Mouse (Mus musculus) lung, postnatal 0 days (tissue): Measurements from ENCODE around the gene Gm15217. TPM values are rescaled to one million over a fixed set of nuclear protein-coding genes. Genes with fewer than 3 reads are reported as not detected.

Source experiments
- ATAC-seq: fragments of 200-750 bp; cut with Nextera tagmentation; 2 replicates; pipeline ENCODE4 v1.8.0; 2017; ENCODE audit warnings: moderate library complexity
- DNase-seq: peaks from one replicate; pipeline ENCODE4 v3.0.0-alpha.2; 2016; ENCODE audit warnings: low spot score
- H3K27ac ChIP-seq: fragments of 300-500 bp; sonication (generic); 2 replicates; pipeline ENCODE4 v1.5.1; 2014; ENCODE audit warnings: antibody characterized with exemption, mild to moderate bottlenecking, low read length, mixed read lengths
- H3K27me3 ChIP-seq: fragments of 300-500 bp; sonication (generic); replicated peaks from 2 replicates; pipeline ENCODE4 v1.6.1; 2014; ENCODE audit warnings: low read length, mixed read lengths; ENCODE audit not compliant: insufficient read depth
- H3K36me3 ChIP-seq: fragments of 300-500 bp; sonication (generic); 2 replicates; pipeline ENCODE4 v1.6.1; 2014; ENCODE audit warnings: low read length, mixed read lengths; ENCODE audit not compliant: insufficient read depth
- H3K4me1 ChIP-seq: fragments of 300-500 bp; sonication (generic); 2 replicates; pipeline ENCODE4 v1.6.1; 2014; ENCODE audit warnings: antibody characterized with exemption, low read depth, low read length, mixed read lengths; ENCODE audit not compliant: insufficient read depth
- H3K4me2 ChIP-seq: fragments of 300-500 bp; sonication (generic); replicated peaks from 2 replicates; pipeline ENCODE4 v1.6.1; 2014; ENCODE audit warnings: low read depth, mild to moderate bottlenecking, low read length, moderate library complexity, mixed read lengths
- H3K4me3 ChIP-seq: fragments of 300-500 bp; sonication (generic); 2 replicates; pipeline ENCODE4 v1.5.1; 2014; ENCODE audit warnings: low read depth, low read length
- H3K9ac ChIP-seq: fragments of 300-500 bp; sonication (generic); replicated peaks from 2 replicates; pipeline ENCODE4 v1.6.1; 2014; ENCODE audit warnings: low read depth, mild to moderate bottlenecking
- H3K9me3 ChIP-seq: fragments of 300-500 bp; sonication (generic); 2 replicates; pipeline ENCODE4 v1.6.1; 2016; ENCODE audit warnings: low read length, mixed read lengths
- CTCF ChIP-seq: IDR thresholded peaks from 2 replicates; pipeline ENCODE4 v1.5.1; 2016; ENCODE audit warnings: antibody characterized with exemption, mild to moderate bottlenecking
- EP300 ChIP-seq: IDR thresholded peaks from 2 replicates; pipeline ENCODE4 v1.6.1; 2016; ENCODE audit warnings: antibody characterized with exemption, mild to moderate bottlenecking, control low read depth
- WGBS: fragments of 180-500 bp; shearing (Covaris S2); extraction: QIAGEN DNeasy Blood & Tissue Kit; methylation state at CpG from one replicate; pipeline ENCODE4 v1.1.7; 2014; 5-methylcytosine and 5-hydroxymethylcytosine counted together
- polyA plus RNA-seq: library from polyadenylated mRNA; unstranded; fragments of >200 nt; fragmentation: Nextera tagmentation; extraction: Ambion mirVana; gene quantifications from 2 replicates; pipeline ENCODE4 v1.2.1, GENCODE M21; 2015

Gene Gm15217
- polyA plus RNA-seq, 1 experiment from 2014 or later = 0.76 TPM

DNA sequence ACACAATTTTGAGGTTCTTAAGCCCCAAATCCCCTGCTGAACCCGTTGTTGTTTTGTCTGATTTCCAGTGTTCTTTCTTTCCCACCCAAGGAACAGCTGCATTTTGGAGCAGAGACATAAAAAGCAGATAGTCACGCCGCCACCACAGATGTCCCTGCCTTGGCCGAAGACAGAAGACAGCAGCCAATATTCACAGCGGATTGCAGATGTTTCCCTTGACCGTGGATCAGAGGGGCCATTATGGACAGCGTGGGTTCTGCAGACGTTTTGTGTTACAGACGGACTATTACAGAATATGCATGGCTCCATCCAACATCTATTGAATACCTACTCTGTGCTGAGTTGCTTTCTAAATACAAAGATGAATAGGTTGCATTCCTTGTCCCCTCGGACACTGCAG lies 29.8 kb downstream of the Gm15217 start:
- DNase-seq (no peak), ATAC-seq (no peak)
- no peak overlapping the region for H3K4me2 ChIP-seq
- H3K36me3 ChIP-seq = no peaks in the 10 kb centered on the region
- H3K9ac ChIP-seq = no peak overlapping the region
- no peak overlapping the region for H3K4me3 ChIP-seq
- H3K4me1 ChIP-seq = no peaks in the 10 kb centered on the region
- no peak overlapping the region for H3K27ac ChIP-seq
- WGBS = 70% methylated on average over 10 of the region's 10 CpGs
- TF ChIP-seq CTCF (no peak), EP300 (no peak)
- H3K9me3 ChIP-seq = no peaks in the 10 kb centered on the region
- no peaks in the 10 kb centered on the region for H3K27me3 ChIP-seq

- H3K27me3 ChIP-seq = no peaks in the 10 kb centered on the region
- no peak overlapping the region for H3K9ac ChIP-seq
- H3K4me2 ChIP-seq = no peak overlapping the region
- no peak for ATAC-seq
- no peak overlapping the region for H3K4me3 ChIP-seq
- TF ChIP-seq EP300 = no peak
- TF ChIP-seq CTCF = no peak
- WGBS = 62% methylated on average over 4 of the region's 4 CpGs
- no peaks in the 10 kb centered on the region for H3K36me3 ChIP-seq
- no peaks in the 10 kb centered on the region; the same call in 1 of the 2 replicates for H3K9me3 ChIP-seq
- H3K27ac ChIP-seq = no peak overlapping the region
- DNase-seq = no peak
- no peaks in the 10 kb centered on the region for H3K4me1 ChIP-seq
These were observed 31.4 kb downstream of the Gm15217 start for GRCm38 (mm10) chr14:46410557-46411120.

DNA sequence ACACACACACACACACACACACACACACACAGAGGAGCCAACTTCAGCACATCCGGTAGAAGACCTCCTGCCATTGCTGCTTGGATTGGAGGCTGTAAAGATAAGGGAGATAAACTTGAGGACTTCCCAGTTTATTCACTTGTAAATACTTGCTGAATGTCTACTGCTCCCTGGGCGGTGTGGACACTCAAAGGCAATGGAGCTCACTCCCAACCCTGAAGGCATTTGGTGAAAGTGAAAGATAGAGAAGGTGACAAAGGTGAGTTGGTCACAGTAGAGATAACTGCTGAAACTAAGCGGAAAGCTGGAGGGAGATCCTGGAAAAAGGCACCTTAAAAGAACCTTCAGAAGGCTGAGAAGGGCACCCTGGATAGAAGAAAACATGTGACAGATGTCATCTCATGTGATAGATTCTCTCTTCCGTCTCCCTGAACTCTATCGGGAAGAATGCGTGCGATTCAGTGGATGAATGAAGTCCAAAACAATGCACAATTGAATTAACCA lies 33.3 kb downstream of the Gm15217 start:
- DNase-seq = no peak
- Histone ChIP-seq H3K36me3 (no peaks in the 10 kb centered on the region), H3K9me3 (no peaks in the 10 kb centered on the region; the same call in 1 of the 2 replicates), H3K27ac (no peak overlapping the region), H3K9ac (no peak overlapping the region), H3K4me3 (no peak overlapping the region), H3K4me2 (no peak overlapping the region), H3K27me3 (no peaks in the 10 kb centered on the region), H3K4me1 (no peaks in the 10 kb centered on the region)
- no peak for ATAC-seq
- TF ChIP-seq EP300 = no peak
- TF ChIP-seq CTCF = no peak
- 74% methylated on average over 7 of the region's 7 CpGs for WGBS

- no peak for TF ChIP-seq EP300
- no peak for TF ChIP-seq CTCF
- ATAC-seq = no peak
- Histone ChIP-seq H3K9ac (no peak overlapping the region), H3K4me1 (no peaks in the 10 kb centered on the region), H3K4me3 (no peak overlapping the region), H3K27me3 (no peaks in the 10 kb centered on the region), H3K9me3 (no peaks in the 10 kb centered on the region; the same call in 1 of the 2 replicates), H3K27ac (no peak overlapping the region), H3K4me2 (no peak overlapping the region), H3K36me3 (no peaks in the 10 kb centered on the region)
- WGBS = 76% methylated on average over 15 of the region's 15 CpGs
- DNase-seq = no peak
These were observed 39.3 kb downstream of the Gm15217 start for GRCm38 (mm10) chr14:46418371-46419097.

GRCm38 (mm10) chr14:46419269-46419668 lies 40.1 kb downstream of the Gm15217 start:
- Histone ChIP-seq H3K4me3 (no peak overlapping the region), H3K27ac (no peak overlapping the region), H3K27me3 (no peaks in the 10 kb centered on the region), H3K4me1 (no peaks in the 10 kb centered on the region), H3K9ac (no peak overlapping the region), H3K4me2 (no peak overlapping the region), H3K36me3 (no peaks in the 10 kb centered on the region), H3K9me3 (no peaks in the 10 kb centered on the region; the same call in 1 of the 2 replicates)
- ATAC-seq (no peak), DNase-seq (no peak)
- WGBS = 60% methylated on average over 11 of the region's 11 CpGs
- TF ChIP-seq CTCF = no peak
- TF ChIP-seq EP300 = no peak

- Histone ChIP-seq H3K4me1 (no peaks in the 10 kb centered on the region), H3K4me2 (no peak overlapping the region), H3K36me3 (no peaks in the 10 kb centered on the region), H3K9ac (no peak overlapping the region), H3K27me3 (no peaks in the 10 kb centered on the region), H3K27ac (no peak overlapping the region), H3K4me3 (no peak overlapping the region), H3K9me3 (no peaks in the 10 kb centered on the region)
- DNase-seq (no peak), ATAC-seq (no peak)
- 71% methylated on average over 3 of the region's 3 CpGs for WGBS
- TF ChIP-seq EP300 (no peak), CTCF (no peak)
These were observed 42.6 kb downstream of the Gm15217 start for GRCm38 (mm10) chr14:46421823-46422222.
